Mouse (Mus musculus): ENCODE measurements around the gene Mrpl14. TPM values are rescaled to one million over a fixed set of nuclear protein-coding genes. Genes with fewer than 3 reads are reported as not detected.
A peak's percentile ranks its signal among the peaks of the same experiment; 100 is the strongest.

Mrpl14 gene
- polyA plus RNA-seq (2016; fragmentation: Nextera tagmentation; extraction: Ambion mirVana), result 156 and 170 TPM in 2 replicates

DNA sequence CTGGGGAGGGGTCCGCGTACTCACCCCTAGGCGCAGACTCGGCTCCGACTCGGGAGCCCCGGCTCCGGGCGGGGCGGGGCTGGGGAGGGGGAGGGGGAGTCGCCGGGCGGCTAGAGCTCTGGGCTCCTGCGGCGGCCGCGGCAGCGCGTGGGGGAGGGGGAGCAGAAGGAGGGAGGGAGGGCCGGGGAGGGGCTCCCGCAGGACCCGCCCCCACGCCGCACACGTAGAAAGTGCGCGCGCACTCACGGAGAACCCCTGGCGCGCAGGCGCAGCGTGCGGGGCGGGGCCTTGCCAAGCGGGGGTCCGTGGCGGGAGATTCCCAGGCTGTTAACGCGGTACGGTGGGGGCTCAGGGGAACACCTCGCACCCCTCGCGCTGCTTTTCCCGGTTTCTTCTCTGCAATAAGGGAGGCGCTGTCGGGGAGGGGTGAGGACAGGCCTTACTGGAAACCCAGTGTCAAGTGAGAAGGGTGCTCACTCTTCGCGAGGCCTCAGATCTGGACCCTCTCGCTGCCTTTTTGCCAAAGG lies at the start of gene Mrpl14:
Gene Mrpl14, plus strand, starts transcription at position 230 of the 527 bp plus-strand sequence.
- Histone ChIP-seq H3K36me3 (replicated peaks) (no peaks in the 10 kb centered on the region; the same call in 1 of the 2 replicates), H3K27me3 (replicated peaks; ENCODE audit: low read depth, poor library complexity, severe bottlenecking) (no peaks in the 10 kb centered on the region), H3K27ac (replicated peaks) (peak within 1 kb of the TSS; percentile 95), H3K9me3 (no peaks in the 10 kb centered on the region), H3K4me1 (peaks cover 29% of the 10 kb centered on the region), H3K4me3 (peak within 1 kb of the TSS; percentile 93)
- under 1% methylated on average over 50 of the region's 50 CpGs for WGBS
- peak; percentile 98 for DNase-seq (ENCODE audit: low spot score)

DNA sequence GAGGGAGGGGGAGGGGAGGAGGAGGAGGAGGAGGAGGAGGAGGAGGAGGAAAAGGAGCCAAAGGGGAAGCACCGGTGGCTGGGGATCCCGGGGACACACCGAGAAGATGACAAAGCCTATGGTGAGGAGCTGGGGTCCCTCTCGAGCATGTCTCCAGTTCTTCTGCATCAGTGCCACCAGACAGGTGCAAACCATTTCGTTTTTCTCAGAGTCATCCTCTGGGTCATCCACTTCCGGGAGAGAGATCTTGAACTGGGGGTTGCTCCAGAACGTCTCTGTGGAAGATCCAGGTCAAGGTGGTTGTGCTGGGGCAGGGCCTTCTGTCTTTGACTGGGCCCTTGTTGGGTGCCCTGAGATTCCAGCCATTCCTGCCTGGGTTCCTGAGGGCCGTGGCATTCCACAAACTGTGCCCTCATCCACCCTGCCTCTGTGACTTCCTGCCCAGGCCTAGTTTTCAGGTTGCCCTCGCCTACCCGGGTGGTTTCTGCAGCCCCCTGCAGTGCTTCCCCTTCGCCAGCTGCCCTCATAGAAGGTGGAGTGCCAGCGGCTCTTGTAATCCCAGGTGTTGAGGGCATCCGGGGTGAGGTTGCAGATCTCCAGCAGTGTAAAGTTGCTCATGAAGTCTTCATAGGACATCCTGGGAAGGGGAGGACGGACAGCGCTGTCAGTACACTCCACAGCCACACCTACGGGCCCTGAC lies 47.4 kb upstream of the Mrpl14 start:
- Histone ChIP-seq H3K27ac (replicated peaks) (no peak overlapping the region), H3K27me3 (replicated peaks; ENCODE audit: low read depth, poor library complexity, severe bottlenecking) (no peaks in the 10 kb centered on the region), H3K4me3 (no peak overlapping the region), H3K4me1 (peaks cover 4% of the 10 kb centered on the region; the same call in 1 of the 2 replicates), H3K36me3 (replicated peaks) (no peaks in the 10 kb centered on the region), H3K9me3 (no peaks in the 10 kb centered on the region)
- WGBS, result 80% methylated on average over 16 of the region's 16 CpGs
- no peak for DNase-seq (ENCODE audit: low spot score)

DNA sequence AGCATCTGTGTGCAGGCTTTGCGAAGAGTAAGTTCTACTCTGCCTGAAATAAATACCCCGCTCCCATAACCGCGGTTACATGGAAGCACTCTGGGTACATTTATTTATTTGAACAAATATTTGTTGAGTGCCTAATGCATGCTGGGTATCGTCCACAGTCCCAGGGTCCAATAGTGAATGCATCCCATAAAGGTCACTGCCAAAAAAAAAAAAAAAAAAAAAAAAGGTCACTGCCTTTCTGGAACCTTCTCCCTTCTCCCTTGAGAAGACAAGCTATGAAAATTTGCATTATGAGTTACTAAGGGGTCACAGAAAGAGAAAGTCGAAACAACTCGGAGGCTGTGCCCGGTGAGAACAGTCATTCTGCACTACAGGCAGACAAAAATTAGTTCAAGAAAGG lies 44.1 kb upstream of the Mrpl14 start:
- WGBS, result 89% methylated on average over 8 of the region's 8 CpGs

DNA sequence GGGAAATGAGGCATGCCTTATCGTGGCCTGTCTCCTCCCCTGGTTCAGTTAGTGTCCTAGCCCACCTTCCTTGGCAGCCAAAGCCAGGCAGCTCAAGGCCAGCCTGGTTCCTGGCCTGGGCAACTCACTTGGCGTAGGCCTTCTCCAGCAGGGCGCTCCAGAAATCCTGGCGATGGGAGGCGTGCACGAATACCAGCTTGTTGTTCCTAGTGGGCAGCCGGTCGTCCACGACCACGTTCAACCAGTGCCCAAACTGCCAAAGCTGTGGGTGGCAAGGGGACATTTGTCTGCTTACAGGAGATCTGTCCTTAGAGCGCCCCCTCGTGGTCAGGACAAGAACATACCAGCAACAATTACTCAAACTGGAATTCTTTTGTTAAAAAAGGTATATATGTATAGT lies 43.4 kb upstream of the Mrpl14 start:
- Histone ChIP-seq H3K27ac (replicated peaks) (no peak overlapping the region), H3K27me3 (replicated peaks; ENCODE audit: low read depth, poor library complexity, severe bottlenecking) (no peaks in the 10 kb centered on the region), H3K36me3 (replicated peaks) (no peaks in the 10 kb centered on the region), H3K9me3 (no peaks in the 10 kb centered on the region), H3K4me3 (no peak overlapping the region), H3K4me1 (peaks cover 4% of the 10 kb centered on the region; the same call in 1 of the 2 replicates)
- WGBS, result 22% methylated on average over 12 of the region's 12 CpGs
- DNase-seq (ENCODE audit: low spot score), result peak; percentile 81

More for the DNA sequence above, 44.1 kb upstream of the Mrpl14 start:
- Histone ChIP-seq H3K4me1 (peaks cover 4% of the 10 kb centered on the region; the same call in 1 of the 2 replicates), H3K9me3 (no peaks in the 10 kb centered on the region), H3K27me3 (replicated peaks; ENCODE audit: low read depth, poor library complexity, severe bottlenecking) (no peaks in the 10 kb centered on the region), H3K27ac (replicated peaks) (no peak overlapping the region), H3K4me3 (no peak overlapping the region), H3K36me3 (replicated peaks) (no peaks in the 10 kb centered on the region)
- no peak for DNase-seq (ENCODE audit: low spot score)

DNA sequence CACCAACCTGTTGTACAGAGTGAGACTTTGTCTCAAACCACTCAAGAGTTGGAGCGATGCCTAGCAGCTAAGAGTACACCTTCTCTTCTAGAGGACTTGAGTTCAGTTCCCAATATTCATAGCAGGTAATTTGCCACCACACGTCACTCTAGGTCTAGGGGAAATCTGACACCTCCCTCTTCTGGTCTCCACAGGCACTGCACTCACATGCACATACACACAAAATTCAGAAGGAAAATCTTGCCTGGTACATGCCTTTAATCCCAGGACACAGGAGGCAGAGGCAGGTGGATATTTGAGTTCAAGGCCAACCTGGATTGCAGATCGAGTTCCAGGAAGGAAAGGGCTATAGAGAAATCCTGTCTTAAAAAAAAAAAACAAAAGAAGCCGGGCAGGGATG lies 41.9 kb upstream of the Mrpl14 start:
- Histone ChIP-seq H3K4me1 (peaks cover 4% of the 10 kb centered on the region; the same call in 1 of the 2 replicates), H3K4me3 (no peak overlapping the region), H3K27me3 (replicated peaks; ENCODE audit: low read depth, poor library complexity, severe bottlenecking) (no peaks in the 10 kb centered on the region), H3K9me3 (no peaks in the 10 kb centered on the region), H3K27ac (replicated peaks) (no peak overlapping the region), H3K36me3 (replicated peaks) (no peaks in the 10 kb centered on the region)
- 89% methylated on average over 4 of the region's 4 CpGs for WGBS
- no peak for DNase-seq (ENCODE audit: low spot score)

DNA sequence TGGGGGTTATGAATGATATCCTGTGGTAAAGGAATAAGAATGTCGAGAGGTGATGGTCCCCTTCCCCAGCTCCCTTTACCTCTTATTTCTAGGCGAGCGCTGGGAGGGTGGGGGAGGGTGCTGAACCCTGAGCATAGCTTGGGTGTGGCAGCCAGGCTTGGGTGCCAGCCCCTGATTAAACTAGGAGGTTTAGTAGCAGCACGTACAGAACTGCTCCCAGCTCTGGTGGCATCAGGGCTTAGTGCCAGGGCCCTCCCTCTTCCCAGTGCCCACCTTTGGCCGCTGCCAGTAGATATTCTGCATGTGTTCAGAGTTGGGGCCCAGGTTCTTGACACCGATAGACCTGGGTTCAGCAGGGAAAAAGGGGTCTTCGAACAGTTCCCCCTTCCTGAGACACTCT lies 32.9 kb upstream of the Mrpl14 start:
- Histone ChIP-seq H3K4me3 (no peak overlapping the region), H3K36me3 (replicated peaks) (no peaks in the 10 kb centered on the region), H3K27ac (replicated peaks) (no peak overlapping the region), H3K4me1 (peaks cover under 1% of the 10 kb centered on the region), H3K27me3 (replicated peaks; ENCODE audit: low read depth, poor library complexity, severe bottlenecking) (no peaks in the 10 kb centered on the region), H3K9me3 (no peaks in the 10 kb centered on the region)
- DNase-seq (ENCODE audit: low spot score), result no peak
- WGBS, result 76% methylated on average over 7 of the region's 7 CpGs

DNA sequence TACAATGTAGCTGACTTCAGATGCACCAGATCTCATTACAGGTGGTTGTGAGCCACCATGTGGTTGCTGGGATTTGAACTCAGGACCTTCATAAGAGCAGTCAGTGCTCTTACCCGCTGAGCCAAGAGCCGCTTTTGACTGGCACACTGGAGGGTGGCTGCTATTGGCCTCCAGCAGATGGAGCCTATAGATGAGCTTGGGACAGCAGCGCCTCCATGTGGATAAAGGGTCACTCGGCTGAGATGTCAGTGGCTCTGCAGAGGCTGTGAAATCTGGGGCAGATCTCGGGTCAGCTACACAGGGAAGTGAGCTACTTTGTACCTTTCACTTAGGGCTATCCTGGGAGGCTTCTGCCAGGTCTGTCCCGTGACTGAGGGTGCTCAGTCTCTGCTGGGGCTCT lies 30.3 kb upstream of the Mrpl14 start:
- H3K27me3 ChIP-seq (replicated peaks; ENCODE audit: low read depth, poor library complexity, severe bottlenecking), result no peaks in the 10 kb centered on the region
- 25% methylated on average over 6 of the region's 6 CpGs for WGBS
- H3K4me3 ChIP-seq, result no peak overlapping the region
- DNase-seq (ENCODE audit: low spot score), result peak; percentile 28
- no peak overlapping the region for H3K27ac ChIP-seq (replicated peaks)
- no peaks in the 10 kb centered on the region for H3K9me3 ChIP-seq
- H3K4me1 ChIP-seq, result peaks cover 25% of the 10 kb centered on the region
- peaks cover 9% of the 10 kb centered on the region for H3K36me3 ChIP-seq (replicated peaks)

DNA sequence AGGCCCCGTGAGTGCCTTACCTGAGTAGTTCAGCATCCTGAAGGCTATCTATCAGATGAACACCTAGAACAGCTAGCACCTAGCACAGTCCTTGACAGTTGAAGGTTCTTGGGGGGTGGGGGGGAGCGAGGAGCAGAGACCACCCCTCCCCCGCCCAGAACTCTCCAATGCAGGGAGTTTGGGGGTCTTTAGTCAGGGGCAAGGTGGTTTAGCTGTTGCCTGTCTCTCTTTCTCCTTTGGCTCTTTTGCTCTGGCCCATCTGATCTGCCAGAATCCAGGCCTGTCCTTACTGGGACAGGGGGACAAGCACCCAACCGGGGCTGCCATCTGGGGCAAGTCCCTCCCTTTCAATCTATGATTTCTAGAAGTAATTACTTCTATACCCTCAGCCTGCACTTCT lies 26.9 kb upstream of the Mrpl14 start, which contains the start of gene Capn11:
Gene Capn11, minus strand, starts transcription at position 101 of the 400 bp plus-strand sequence.
- 74% methylated on average over 4 of the region's 4 CpGs for WGBS
- Histone ChIP-seq H3K4me3 (no peak within 1 kb of the TSS), H3K27ac (replicated peaks) (peak within 1 kb of the TSS; percentile 51), H3K4me1 (peaks cover 30% of the 10 kb centered on the region), H3K27me3 (replicated peaks; ENCODE audit: low read depth, poor library complexity, severe bottlenecking) (no peaks in the 10 kb centered on the region), H3K9me3 (no peaks in the 10 kb centered on the region), H3K36me3 (replicated peaks) (peaks cover 42% of the 10 kb centered on the region)
- no peak for DNase-seq (ENCODE audit: low spot score)

DNA sequence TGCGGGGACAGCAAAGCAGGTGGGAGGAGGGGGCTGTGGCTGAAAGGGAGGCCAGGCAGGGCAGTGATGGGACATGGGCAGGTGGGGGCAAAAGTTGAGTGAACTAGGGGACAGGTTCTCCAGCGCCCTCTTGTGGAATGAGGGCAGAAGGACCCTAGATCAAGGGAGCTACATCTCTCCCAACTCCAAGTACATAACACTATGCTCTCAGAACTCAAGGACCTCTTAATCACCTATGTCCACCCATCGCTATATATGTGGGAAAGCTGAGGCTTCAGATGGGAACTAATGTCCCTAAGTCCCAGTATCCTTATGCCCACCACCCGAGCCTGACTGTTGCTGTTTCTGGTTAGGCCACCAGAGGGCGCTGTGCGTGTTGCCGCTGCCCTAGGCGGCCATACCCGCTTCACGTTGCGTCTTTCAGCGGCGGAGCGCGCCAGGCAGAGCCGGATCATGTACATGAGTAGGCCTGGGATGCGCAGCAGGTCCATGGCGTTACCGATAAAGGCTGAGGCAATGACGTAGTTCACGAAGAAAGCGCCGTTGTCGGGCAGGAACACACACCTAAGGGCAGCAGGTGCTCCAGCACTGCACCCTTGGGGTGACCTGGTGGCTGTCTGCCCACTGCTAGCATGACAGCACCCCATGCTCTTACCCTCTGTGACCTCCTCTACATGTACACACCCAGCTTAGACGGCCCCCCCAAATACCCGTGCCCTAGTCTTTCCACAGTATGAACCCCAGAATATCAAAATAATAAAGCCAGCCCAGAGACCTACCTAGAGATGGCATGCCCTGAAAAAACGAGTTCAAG lies 22.8 kb upstream of the Mrpl14 start:
- DNase-seq (ENCODE audit: low spot score), result peak; percentile 86
- H3K4me1 ChIP-seq, result peaks cover 28% of the 10 kb centered on the region
- no peaks in the 10 kb centered on the region for H3K9me3 ChIP-seq
- H3K4me3 ChIP-seq, result peak overlapping the region; percentile 34
- 27% methylated on average over 27 of the region's 27 CpGs for WGBS
- H3K36me3 ChIP-seq (replicated peaks), result peaks cover 82% of the 10 kb centered on the region
- H3K27ac ChIP-seq (replicated peaks), result peak overlapping the region; percentile 21; the same call in 1 of the 2 replicates
- H3K27me3 ChIP-seq (replicated peaks; ENCODE audit: low read depth, poor library complexity, severe bottlenecking), result no peaks in the 10 kb centered on the region

DNA sequence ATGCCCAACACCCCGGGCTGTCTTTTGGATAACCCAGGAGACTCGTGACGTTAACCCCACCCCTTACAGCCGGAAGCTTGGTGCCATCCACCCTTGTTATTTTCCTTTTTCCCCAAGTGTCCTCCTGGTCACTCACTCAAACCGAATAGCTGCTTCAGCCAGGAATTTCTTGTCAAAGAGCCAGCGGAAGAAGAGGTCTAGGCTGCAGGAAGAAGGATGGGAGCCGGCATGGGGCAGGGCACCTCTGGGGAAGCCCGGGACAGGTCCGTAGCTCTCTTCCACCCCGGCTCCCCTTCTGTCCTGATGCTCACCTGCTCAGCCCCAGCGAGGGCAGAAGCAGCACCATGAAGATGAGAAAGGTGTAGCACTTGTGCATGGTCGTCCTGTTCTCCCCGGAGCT lies 21.5 kb upstream of the Mrpl14 start:
- no peak overlapping the region for H3K4me3 ChIP-seq
- WGBS, result 91% methylated on average over 13 of the region's 13 CpGs
- H3K36me3 ChIP-seq (replicated peaks), result peaks cover 95% of the 10 kb centered on the region
- no peaks in the 10 kb centered on the region for H3K9me3 ChIP-seq
- no peaks in the 10 kb centered on the region for H3K27me3 ChIP-seq (replicated peaks; ENCODE audit: low read depth, poor library complexity, severe bottlenecking)
- H3K4me1 ChIP-seq, result peaks cover 17% of the 10 kb centered on the region
- H3K27ac ChIP-seq (replicated peaks), result no peak overlapping the region
- no peak for DNase-seq (ENCODE audit: low spot score)

DNA sequence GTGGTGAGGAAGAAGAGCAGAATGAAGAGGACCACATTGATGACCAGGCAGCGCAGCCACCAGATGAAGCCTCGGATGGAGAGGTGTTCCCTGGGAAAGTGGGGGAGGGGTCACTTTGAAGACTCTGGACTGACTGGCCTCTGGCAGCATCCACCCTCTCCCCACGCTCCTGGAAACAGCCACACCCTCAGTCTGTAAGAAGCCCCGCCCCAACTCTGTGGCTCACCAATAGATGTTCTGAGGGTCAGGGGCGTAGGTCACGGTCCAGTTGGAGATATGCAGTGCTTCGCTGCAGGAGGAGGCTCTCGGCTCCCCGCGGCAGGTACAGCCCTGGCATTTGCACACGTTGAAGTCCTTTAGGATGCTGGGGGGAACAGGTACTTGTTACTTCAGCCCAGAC lies 20.0 kb upstream of the Mrpl14 start:
- H3K36me3 ChIP-seq (replicated peaks), result peaks cover 99% of the 10 kb centered on the region
- WGBS, result 79% methylated on average over 11 of the region's 11 CpGs
- no peak for DNase-seq (ENCODE audit: low spot score)

DNA sequence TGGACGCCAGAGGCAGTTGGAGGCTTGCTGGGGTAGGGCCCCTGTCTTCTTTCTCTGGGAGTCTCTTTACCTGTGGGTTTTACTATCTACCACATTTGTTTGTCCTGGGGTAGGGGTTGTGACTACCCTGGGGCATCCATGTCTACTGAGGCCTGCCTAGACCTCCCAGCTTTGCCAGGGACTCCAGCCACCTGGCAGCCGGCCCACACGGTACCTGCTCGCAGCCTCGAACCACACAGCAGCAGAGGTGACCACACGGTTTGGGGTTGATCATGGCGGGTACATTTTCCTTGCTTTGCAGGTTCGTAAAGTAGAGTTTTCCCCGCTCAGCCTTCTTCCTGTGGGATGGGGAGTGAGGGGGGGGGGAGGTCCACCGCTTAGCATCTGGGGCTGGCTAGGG lies 18.6 kb upstream of the Mrpl14 start:
- no peak for DNase-seq (ENCODE audit: low spot score)
- peaks cover 99% of the 10 kb centered on the region for H3K36me3 ChIP-seq (replicated peaks)

More for the DNA sequence above, 20.0 kb upstream of the Mrpl14 start:
- no peak overlapping the region for H3K27ac ChIP-seq (replicated peaks)
- no peaks in the 10 kb centered on the region for H3K27me3 ChIP-seq (replicated peaks; ENCODE audit: low read depth, poor library complexity, severe bottlenecking)
- H3K4me3 ChIP-seq, result no peak overlapping the region
- H3K9me3 ChIP-seq, result no peaks in the 10 kb centered on the region
- H3K4me1 ChIP-seq, result peaks cover 5% of the 10 kb centered on the region

More for the DNA sequence above, 18.6 kb upstream of the Mrpl14 start:
- 86% methylated on average over 10 of the region's 10 CpGs for WGBS
- Histone ChIP-seq H3K4me1 (peaks cover 5% of the 10 kb centered on the region), H3K4me3 (no peak overlapping the region), H3K9me3 (no peaks in the 10 kb centered on the region), H3K27ac (replicated peaks) (no peak overlapping the region), H3K27me3 (replicated peaks; ENCODE audit: low read depth, poor library complexity, severe bottlenecking) (no peaks in the 10 kb centered on the region)

All from embryonic facial prominence, embryonic 10.5 days (tissue).